Mouse (Mus musculus): ENCODE data around the gene Olfr1162. TPM values are rescaled to one million over a fixed set of nuclear protein-coding genes. Genes with fewer than 3 reads are reported as not detected.

Olfr1162 gene
- polyA plus RNA-seq (2012; rRNA removed), result not detected in 2 replicates

DNA sequence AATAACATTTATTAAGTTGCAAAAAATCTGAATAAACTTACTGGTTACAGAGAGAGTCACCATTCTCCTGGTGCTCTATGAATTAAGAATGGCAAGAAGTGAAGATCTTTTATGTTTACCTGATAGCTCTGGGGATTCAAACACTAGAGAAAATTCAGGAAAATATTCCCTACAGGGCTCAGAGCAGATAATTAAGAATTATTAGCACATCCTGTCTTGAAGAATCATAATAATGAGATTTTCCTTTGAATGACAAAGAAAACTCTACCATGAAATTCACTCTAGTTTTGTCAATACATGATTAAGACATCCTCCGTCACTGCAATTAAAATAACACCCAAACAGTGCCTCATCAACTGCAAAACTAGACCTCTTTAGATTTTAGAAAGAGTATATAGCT is at the start of gene Olfr1162:
Olfr1162 (minus strand) TSS at position 101 of the 400 bp plus-strand sequence.

GRCm38 (mm10) chr2:88093866-88094265 is 42.9 kb upstream of the Olfr1162 start, which contains the start of gene Olfr1164:
Gene Olfr1164, minus strand, starts transcription at chr2:88093966.

DNA sequence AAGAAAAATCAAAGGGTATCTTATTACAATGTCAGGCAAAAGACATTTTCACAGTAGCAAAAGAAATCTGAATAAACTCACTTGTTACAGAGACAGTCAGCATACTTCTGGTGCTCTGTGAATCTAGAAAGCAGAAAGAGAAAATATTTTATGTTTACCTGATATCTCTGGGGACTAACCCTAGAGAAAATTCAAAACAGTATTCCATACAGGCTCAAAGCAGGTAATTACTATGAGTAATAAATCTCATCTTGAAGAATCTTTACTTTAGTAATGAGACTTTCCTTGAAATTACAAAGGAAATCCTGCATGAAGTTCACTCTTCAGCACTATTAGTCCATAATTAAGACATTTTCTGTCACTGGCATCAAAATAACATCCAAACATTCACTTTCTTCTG is 20.8 kb upstream of the Olfr1162 start, which contains the start of gene Olfr1163:
Olfr1163 (minus strand) TSS at position 101 of the 400 bp plus-strand sequence.

DNA sequence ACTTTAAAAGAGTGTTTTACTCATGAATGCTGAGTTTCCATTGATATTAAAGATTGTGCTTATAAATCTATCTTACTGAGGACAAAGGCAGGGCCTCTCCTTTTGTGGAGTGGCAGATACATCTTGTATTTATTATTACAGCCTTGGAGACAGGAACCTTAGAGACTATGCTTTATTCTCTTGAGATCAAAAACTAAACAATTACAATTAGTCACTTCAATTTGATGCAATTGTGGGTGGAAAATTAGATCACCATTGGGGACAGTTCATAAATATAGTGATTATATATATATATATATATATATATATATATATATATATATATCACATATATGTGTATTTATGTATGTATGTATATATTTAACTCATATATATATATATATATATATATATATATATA is 13.3 kb downstream of the Olfr1162 start, which contains the start of gene Olfr73:
Olfr73 (minus strand) TSS at position 101 of the 400 bp plus-strand sequence.

DNA sequence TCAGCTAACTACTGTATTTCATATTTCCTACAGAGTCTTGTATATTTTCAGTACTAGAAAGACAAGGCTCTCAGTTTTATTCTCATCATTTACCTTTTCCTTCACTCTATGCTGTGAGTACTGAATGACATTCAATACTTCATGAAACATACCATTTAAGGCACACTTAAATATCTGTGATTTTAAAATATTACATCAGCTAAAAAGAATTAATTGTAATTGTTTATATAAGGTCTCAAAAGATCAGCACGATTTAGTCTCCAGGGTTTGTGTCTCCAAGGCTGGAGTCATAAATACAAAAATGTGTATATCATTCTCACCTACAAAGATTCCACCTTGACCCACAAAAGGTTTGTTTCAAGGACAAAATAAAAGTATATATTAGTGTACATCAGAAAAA is 28.5 kb downstream of the Olfr1162 start, which contains the start of gene Olfr1161:
Olfr1161 (plus strand) TSS at position 301 of the 400 bp plus-strand sequence.

DNA sequence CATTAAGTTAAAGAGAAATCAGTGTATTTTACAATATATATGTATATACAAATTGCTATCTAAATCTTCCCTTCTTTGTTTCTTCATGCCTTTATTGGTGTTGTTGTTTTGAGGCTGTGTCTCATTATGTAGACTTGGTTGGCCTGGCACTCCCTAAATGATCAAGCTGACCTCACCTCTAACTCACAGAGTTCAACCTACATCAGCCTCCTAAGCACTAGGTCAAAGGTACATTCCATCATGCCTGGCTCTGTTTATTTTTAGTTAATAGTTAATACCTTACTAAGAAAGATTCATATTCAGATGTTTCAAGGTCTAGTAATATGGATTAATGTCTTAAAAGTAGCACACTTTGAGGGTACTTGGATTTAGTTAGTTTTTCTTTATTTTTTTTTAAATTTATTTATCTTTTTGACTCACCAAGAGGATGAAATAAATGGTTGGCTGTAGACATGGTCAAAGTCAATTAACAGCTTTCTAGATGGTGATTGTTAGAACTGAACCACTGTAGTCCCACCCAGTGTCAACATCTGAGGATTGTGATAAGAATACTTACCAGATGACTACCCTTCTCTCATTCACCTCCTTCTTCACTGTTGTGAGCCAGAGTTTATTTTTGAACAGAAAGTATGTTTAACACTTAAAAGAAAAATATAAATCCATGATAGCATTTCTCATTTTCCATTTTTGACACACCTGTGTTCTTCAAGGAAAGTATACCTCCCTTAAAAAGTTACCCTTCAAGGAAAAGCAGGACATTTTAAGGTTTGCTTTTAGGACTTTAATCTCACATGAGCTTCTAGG is 43.2 kb downstream of the Olfr1162 start, which contains the start of gene Olfr1160:
Olfr1160 (minus strand) TSS at position 754 of the 804 bp plus-strand sequence.

Other genes starting within 250 kb of the Olfr1162 start
- gene Olfr1145, start 241.3 kb downstream of the Olfr1162 start, polyA plus RNA-seq (2012; rRNA removed), result not detected in 2 replicates
- not detected in 2 replicates for gene Olfr1148, start 220.6 kb downstream of the Olfr1162 start, polyA plus RNA-seq (2012; rRNA removed)
- gene Olfr1150-ps1, start 207.1 kb downstream of the Olfr1162 start, polyA plus RNA-seq (2012; rRNA removed), result not detected in 2 replicates
- gene Olfr1151, start 195.3 kb downstream of the Olfr1162 start, polyA plus RNA-seq (2012; rRNA removed), result not detected in 2 replicates
- not detected in 2 replicates for gene Olfr1152, start 184.6 kb downstream of the Olfr1162 start, polyA plus RNA-seq (2012; rRNA removed)
- not detected in 2 replicates for gene Olfr1153, start 156.2 kb downstream of the Olfr1162 start, polyA plus RNA-seq (2012; rRNA removed)
- not detected in 2 replicates for gene Olfr1154, start 146.0 kb downstream of the Olfr1162 start, polyA plus RNA-seq (2012; rRNA removed)
- not detected in 2 replicates for gene Olfr1155, start 106.0 kb downstream of the Olfr1162 start, polyA plus RNA-seq (2012; rRNA removed)
- gene Olfr1156, start 98.0 kb downstream of the Olfr1162 start, polyA plus RNA-seq (2012; rRNA removed), result not detected in 2 replicates
- not detected in 2 replicates for gene Olfr1157, start 82.8 kb downstream of the Olfr1162 start, polyA plus RNA-seq (2012; rRNA removed)
- not detected in 2 replicates for gene Olfr74, start 76.5 kb downstream of the Olfr1162 start, polyA plus RNA-seq (2012; rRNA removed)
- gene Olfr1158, start 61.0 kb downstream of the Olfr1162 start, polyA plus RNA-seq (2012; rRNA removed), result not detected in 2 replicates
- not detected in 2 replicates for gene Olfr1160, start 42.9 kb downstream of the Olfr1162 start, polyA plus RNA-seq (2012; rRNA removed)
- gene Olfr1161, start 28.4 kb downstream of the Olfr1162 start, polyA plus RNA-seq (2012; rRNA removed), result not detected in 2 replicates
- not detected in 2 replicates for gene Olfr73, start 13.4 kb downstream of the Olfr1162 start, polyA plus RNA-seq (2012; rRNA removed)
- gene Olfr1163, start 20.7 kb upstream of the Olfr1162 start, polyA plus RNA-seq (2012; rRNA removed), result not detected in 2 replicates
- gene Olfr1164, start 42.8 kb upstream of the Olfr1162 start, polyA plus RNA-seq (2012; rRNA removed), result not detected in 2 replicates
- not detected in 2 replicates for gene Olfr1166, start 77.1 kb upstream of the Olfr1162 start, polyA plus RNA-seq (2012; rRNA removed)
- gene Olfr1167, start 104.1 kb upstream of the Olfr1162 start, polyA plus RNA-seq (2012; rRNA removed), result not detected in 2 replicates
- not detected in 2 replicates for gene Olfr1168, start 130.8 kb upstream of the Olfr1162 start, polyA plus RNA-seq (2012; rRNA removed)
- gene Olfr1170, start 177.2 kb upstream of the Olfr1162 start, polyA plus RNA-seq (2012; rRNA removed), result not detected in 2 replicates
- gene Olfr1173, start 228.7 kb upstream of the Olfr1162 start, polyA plus RNA-seq (2012; rRNA removed), result not detected in 2 replicates